Mouse (Mus musculus) mesoderm, embryonic 11.5 days (tissue): Measurements from ENCODE around the gene Gm20388.

ENCODE experiments used
- DNase-seq: peaks from one replicate; pipeline ENCODE4 v3.0.0-alpha.2; 2012; ENCODE audit warnings: low read depth, low spot score

Gm20388 gene

GRCm38 (mm10) chr8:122772431-122773060 lies 2861.9 kb downstream of the Gm20388 start:
- DNase-seq = no peak

GRCm38 (mm10) chr8:122775285-122776155 lies 2864.9 kb downstream of the Gm20388 start, which contains the start of gene Acsf3:
Gene Acsf3, plus strand, starts transcription at chr8:122775486.
- peak; percentile 82 for DNase-seq

GRCm38 (mm10) chr8:122777701-122778100 lies 2867.1 kb downstream of the Gm20388 start:
- no peak for DNase-seq

GRCm38 (mm10) chr8:122778703-122779239 lies 2868.1 kb downstream of the Gm20388 start:
- no peak for DNase-seq

GRCm38 (mm10) chr8:122779255-122779654 lies 2868.6 kb downstream of the Gm20388 start:
- DNase-seq = no peak

GRCm38 (mm10) chr8:122784756-122785155 lies 2874.1 kb downstream of the Gm20388 start:
- DNase-seq = no peak

GRCm38 (mm10) chr8:122789796-122790195 lies 2879.2 kb downstream of the Gm20388 start:
- no peak for DNase-seq

- no peak for DNase-seq
Observed at GRCm38 (mm10) chr8:122793375-122794174, 2882.9 kb downstream of the Gm20388 start.

GRCm38 (mm10) chr8:122794175-122794454 lies 2883.5 kb downstream of the Gm20388 start:
- DNase-seq = no peak

GRCm38 (mm10) chr8:122803906-122804761 lies 2893.5 kb downstream of the Gm20388 start:
- no peak for DNase-seq

GRCm38 (mm10) chr8:122805349-122805748 lies 2894.7 kb downstream of the Gm20388 start:
- no peak for DNase-seq

- no peak for DNase-seq
Observed at GRCm38 (mm10) chr8:122806956-122807538, 2896.4 kb downstream of the Gm20388 start.

GRCm38 (mm10) chr8:122807907-122808306 lies 2897.3 kb downstream of the Gm20388 start:
- DNase-seq = no peak

GRCm38 (mm10) chr8:122810376-122810775 lies 2899.7 kb downstream of the Gm20388 start:
- no peak for DNase-seq

- peak; percentile 62 for DNase-seq
Observed at GRCm38 (mm10) chr8:122811870-122812494, 2901.3 kb downstream of the Gm20388 start.

GRCm38 (mm10) chr8:122812610-122813250 lies 2902.1 kb downstream of the Gm20388 start:
- DNase-seq = no peak

- no peak for DNase-seq
Observed at GRCm38 (mm10) chr8:122814608-122815007, 2904.0 kb downstream of the Gm20388 start.

GRCm38 (mm10) chr8:122816965-122817364 lies 2906.3 kb downstream of the Gm20388 start:
- no peak for DNase-seq

GRCm38 (mm10) chr8:122817724-122818496 lies 2907.3 kb downstream of the Gm20388 start:
- no peak for DNase-seq
